Mouse (Mus musculus) myocyte (in vitro differentiated cells): ENCODE results near the gene Abraxas1. TPM values are rescaled to one million over a fixed set of nuclear protein-coding genes. Genes with fewer than 3 reads are reported as not detected.
A peak's percentile ranks its signal among the peaks of the same experiment; 100 is the strongest.

Experiments
- H3K27me3 ChIP-seq: one replicate; pipeline ENCODE4 v1.6.1; 2011; ENCODE audit not compliant: control insufficient read depth, insufficient read depth, insufficient read length
- H3K36me3 ChIP-seq: one replicate; pipeline ENCODE4 v1.6.1; 2011; ENCODE audit not compliant: control insufficient read depth, insufficient read depth
- H3K4me2 ChIP-seq: one replicate; pipeline ENCODE4 v1.6.1; 2011; ENCODE audit warnings: low read depth, control low read depth
- H3K4me3 ChIP-seq: one replicate; pipeline ENCODE4 v1.5.1; 2011; ENCODE audit warnings: mild to moderate bottlenecking, control low read depth, moderate library complexity
- H3K79me2 ChIP-seq: one replicate; pipeline ENCODE4 v1.6.1; 2011; ENCODE audit not compliant: control insufficient read depth, insufficient read depth
- H3ac ChIP-seq: one replicate; pipeline ENCODE4 v1.6.1; 2011; ENCODE audit not compliant: control insufficient read depth, insufficient read length
- CEBPB ChIP-seq: IDR thresholded peaks from 2 replicates; pipeline ENCODE4 v1.6.1; 2011; ENCODE audit warnings: mild to moderate bottlenecking, moderate library complexity; ENCODE audit not compliant: poor library complexity, insufficient read depth, severe bottlenecking
- E2F4 ChIP-seq: IDR thresholded peaks from one replicate; pipeline ENCODE4 v1.6.1; 2011; ENCODE audit warnings: mild to moderate bottlenecking, control low read depth, moderate library complexity; ENCODE audit not compliant: insufficient read depth
- MAX ChIP-seq: IDR thresholded peaks from one replicate; pipeline ENCODE4 v1.6.1; 2011; ENCODE audit warnings: low read depth, mild to moderate bottlenecking, control low read depth
- MYOD1 ChIP-seq, 3 experiments: IDR thresholded peaks; one replicate each; pipeline ENCODE4 v1.6.1; 2011; ENCODE audit warnings: control low read depth in 2 of 3, low read depth in 2 of 3, mild to moderate bottlenecking in 2 of 3, moderate library complexity in 1 of 3; ENCODE audit not compliant: insufficient read length in 2 of 3, control insufficient read depth in 1 of 3
- MYOG ChIP-seq, 3 experiments: IDR thresholded peaks; one replicate each; pipeline ENCODE4 v1.6.1; 2011; ENCODE audit warnings: control low read depth in 2 of 3, low read depth in 2 of 3, mild to moderate bottlenecking in 2 of 3; ENCODE audit not compliant: insufficient read length in 2 of 3, control insufficient read depth in 1 of 3, insufficient read depth in 1 of 3
- POLR2A ChIP-seq: IDR thresholded peaks from one replicate; pipeline ENCODE4 v1.6.1; 2011; ENCODE audit warnings: low read depth, mild to moderate bottlenecking, control low read depth, moderate library complexity; ENCODE audit not compliant: insufficient read length
- POLR2AphosphoS2 ChIP-seq: IDR thresholded peaks from one replicate; pipeline ENCODE4 v1.6.1; 2011; ENCODE audit warnings: low read depth, control low read depth; ENCODE audit not compliant: insufficient read length
- REST ChIP-seq: IDR thresholded peaks from one replicate; pipeline ENCODE4 v1.6.1; 2011; ENCODE audit warnings: mild to moderate bottlenecking, control low read depth, moderate library complexity; ENCODE audit not compliant: insufficient read depth, insufficient read length
- SRF ChIP-seq: IDR thresholded peaks from one replicate; pipeline ENCODE4 v1.6.1; 2011; ENCODE audit warnings: low read depth; ENCODE audit not compliant: control insufficient read depth, insufficient read length
- TCF12 ChIP-seq: IDR thresholded peaks from one replicate; pipeline ENCODE4 v1.6.1; 2011; ENCODE audit warnings: mild to moderate bottlenecking, control low read depth; ENCODE audit not compliant: poor library complexity, insufficient read depth, severe bottlenecking
- TCF3 ChIP-seq: IDR thresholded peaks from one replicate; pipeline ENCODE4 v1.6.1; 2011; ENCODE audit warnings: low read depth, control low read depth; ENCODE audit not compliant: insufficient read length
- USF1 ChIP-seq: IDR thresholded peaks from one replicate; pipeline ENCODE4 v1.6.1; 2011; ENCODE audit warnings: low read depth, mild to moderate bottlenecking, control low read depth, moderate library complexity
- polyA plus RNA-seq: library from polyadenylated mRNA; unstranded; fragments of >200 nt; fragmentation: generic; extraction: Trizol; gene quantifications from one replicate; pipeline ENCODE4 v1.2.1, GENCODE M21; 2012; ENCODE audit warnings: missing spikeins

Abraxas1 gene
- polyA plus RNA-seq, 1 experiment = 7.6 TPM

DNA sequence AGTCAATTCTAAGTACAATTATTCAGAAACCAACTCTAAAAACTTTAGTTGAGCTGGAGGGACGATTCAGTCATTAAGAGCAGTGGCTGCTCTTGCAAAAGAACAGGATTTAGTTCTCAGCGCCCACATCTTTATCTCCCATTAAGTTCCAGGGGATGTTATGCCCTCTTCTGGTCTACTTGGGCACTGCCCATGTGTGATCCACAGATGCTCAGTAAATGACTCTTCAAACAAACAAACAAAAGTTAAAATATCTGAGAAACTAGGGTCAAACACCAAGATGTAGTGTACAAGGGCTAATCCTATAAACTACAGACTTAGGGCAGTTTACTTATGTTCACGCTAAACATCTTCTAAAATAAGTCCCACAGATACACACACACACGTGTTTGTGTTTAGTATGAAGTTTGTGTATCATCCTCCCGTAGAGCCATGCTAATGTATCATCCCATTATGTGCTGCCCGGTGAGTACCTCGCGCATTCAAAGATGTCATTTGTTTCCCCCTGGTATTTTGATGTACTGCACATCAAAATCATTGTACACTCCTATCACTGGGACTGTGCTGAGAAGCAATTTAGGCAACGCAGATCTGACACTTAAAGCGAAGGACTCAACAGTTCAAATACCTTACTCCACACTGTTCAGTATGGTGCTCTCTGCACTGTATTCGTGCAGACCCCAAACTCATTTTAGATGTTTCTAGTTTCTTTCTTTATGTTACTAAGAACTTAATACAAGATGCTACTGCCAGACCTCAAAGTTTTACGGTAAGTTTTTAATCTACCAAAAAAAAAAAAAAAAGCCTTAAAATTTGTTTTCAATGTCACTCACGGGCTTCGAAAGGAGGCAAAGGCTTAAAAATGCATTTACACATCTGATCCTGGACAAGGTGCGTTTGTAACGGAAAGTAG, 941 bp downstream of the Abraxas1 start:
- TF ChIP-seq MYOD1 (IDR thresholded peaks at IDR 0.05; ENCODE audit: control insufficient read depth in 1 of 3, insufficient read length in 2 of 3, low read depth in 2 of 3) = no peak
- TF ChIP-seq TCF3 = no peak
- TF ChIP-seq E2F4 = no peak
- no peak for TF ChIP-seq USF1
- TF ChIP-seq POLR2AphosphoS2 = no peak
- TF ChIP-seq CEBPB = no peak
- TF ChIP-seq TCF12 = no peak
- TF ChIP-seq MAX = no peak
- TF ChIP-seq SRF = no peak
- no peak for TF ChIP-seq POLR2A
- no peak for TF ChIP-seq MYOG (IDR thresholded peaks at IDR 0.05; ENCODE audit: control insufficient read depth in 1 of 3, insufficient read depth in 1 of 3, insufficient read length in 2 of 3, low read depth in 2 of 3)
- no peak for TF ChIP-seq REST
- peak overlapping the region; percentile 72 for H3K4me2 ChIP-seq

DNA sequence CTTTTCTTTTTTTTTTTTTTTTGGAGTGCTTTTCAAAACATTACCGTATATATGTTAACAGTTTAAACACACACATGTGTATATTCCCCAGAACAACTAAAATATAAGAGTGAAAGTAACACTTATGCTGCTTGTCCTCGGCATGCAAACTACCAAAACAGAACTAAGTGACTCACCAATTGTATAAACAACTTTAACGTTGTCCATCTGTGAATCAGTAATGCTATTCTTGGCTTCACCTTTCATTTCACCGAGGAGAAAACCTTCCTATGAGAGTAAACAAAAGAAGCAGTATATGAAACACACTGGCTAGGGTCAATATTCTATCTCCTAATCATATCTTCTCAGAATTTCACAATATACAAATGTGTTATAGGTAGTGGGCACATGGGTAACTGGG, 2.4 kb downstream of the Abraxas1 start:
- Histone ChIP-seq H3K79me2 (peaks cover 5% of the 10 kb centered on the region), H3K4me2 (peak overlapping the region; percentile 21), H3ac (no peak overlapping the region), H3K36me3 (peaks cover 6% of the 10 kb centered on the region), H3K4me3 (no peak overlapping the region), H3K27me3 (no peaks in the 10 kb centered on the region)
- no peak for TF ChIP-seq MAX
- no peak for TF ChIP-seq CEBPB
- TF ChIP-seq POLR2A = no peak
- no peak for TF ChIP-seq SRF
- TF ChIP-seq E2F4 = no peak
- no peak for TF ChIP-seq TCF3
- TF ChIP-seq POLR2AphosphoS2 = no peak
- no peak for TF ChIP-seq REST
- no peak for TF ChIP-seq TCF12
- TF ChIP-seq MYOD1 (IDR thresholded peaks at IDR 0.05; ENCODE audit: control insufficient read depth in 1 of 3, insufficient read length in 2 of 3, low read depth in 2 of 3) = no peak
- TF ChIP-seq USF1 = no peak
- no peak for TF ChIP-seq MYOG (IDR thresholded peaks at IDR 0.05; ENCODE audit: control insufficient read depth in 1 of 3, insufficient read depth in 1 of 3, insufficient read length in 2 of 3, low read depth in 2 of 3)

More for the DNA sequence above, 941 bp downstream of the Abraxas1 start:
- peak overlapping the region; percentile 90 for H3ac ChIP-seq
- peaks cover 5% of the 10 kb centered on the region for H3K79me2 ChIP-seq
- no peaks in the 10 kb centered on the region for H3K27me3 ChIP-seq
- peak overlapping the region; percentile 55 for H3K4me3 ChIP-seq
- no peaks in the 10 kb centered on the region for H3K36me3 ChIP-seq

DNA sequence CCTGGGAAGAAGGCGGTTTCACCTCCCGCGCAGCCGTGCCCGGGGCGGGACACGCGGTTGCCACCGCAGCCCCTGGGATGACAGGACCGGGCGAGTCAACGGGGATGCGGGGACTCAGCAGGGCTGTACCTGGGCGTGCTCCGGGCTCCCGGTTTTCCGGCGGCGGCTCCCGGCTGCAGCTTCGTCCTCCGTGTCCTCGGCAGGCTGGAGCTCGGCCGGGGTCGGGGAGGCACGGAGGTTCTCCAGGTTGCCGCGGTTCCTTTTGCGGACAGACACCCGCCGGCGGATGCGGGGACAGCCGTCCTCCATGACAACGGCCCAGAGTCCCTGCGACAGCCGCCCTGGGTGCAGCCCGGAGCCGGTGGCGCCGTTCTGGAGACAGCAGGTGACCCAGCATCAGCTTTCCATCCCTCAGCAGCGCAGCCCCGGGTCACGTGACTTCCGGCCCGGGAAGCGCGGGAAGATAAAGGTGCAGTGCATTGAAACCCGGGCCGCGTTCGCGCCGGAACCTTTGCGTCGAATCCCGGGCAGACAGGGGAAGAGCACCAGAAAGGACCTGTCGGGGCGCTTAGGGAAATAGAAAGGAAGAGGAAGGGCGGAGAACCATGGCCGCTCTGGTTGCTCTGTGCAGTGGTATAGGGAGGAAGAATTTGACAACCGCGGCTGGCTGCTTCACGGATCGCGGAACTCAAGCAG, 22.5 kb downstream of the Abraxas1 start, which contains the start of the genes Helq and Mrps18c:
Gene Helq (minus strand): TSS at position 434 of the 696 bp plus-strand sequence.
Gene Mrps18c (plus strand): TSS at position 463 of the 696 bp plus-strand sequence.
- H3K79me2 ChIP-seq = peaks cover 11% of the 10 kb centered on the region
- H3K4me2 ChIP-seq = peak within 1 kb of the TSS; percentile 91
- peak within 1 kb of the TSS; percentile 41 for H3ac ChIP-seq
- H3K4me3 ChIP-seq = peak within 1 kb of the TSS; percentile 58
- TF ChIP-seq MYOG (IDR thresholded peaks at IDR 0.05; ENCODE audit: control insufficient read depth in 1 of 3, insufficient read depth in 1 of 3, insufficient read length in 2 of 3, low read depth in 2 of 3) (peak in 1 of 3 experiments; percentile 53), MYOD1 (IDR thresholded peaks at IDR 0.05; ENCODE audit: control insufficient read depth in 1 of 3, insufficient read length in 2 of 3, low read depth in 2 of 3) (peak in 1 of 3 experiments; percentile 37), TCF3 (no peak), E2F4 (peak; percentile 79), SRF (peak; percentile 31), POLR2A (peak; percentile 60), MAX (peak; percentile 27), POLR2AphosphoS2 (peak; percentile 50), REST (no peak), CEBPB (no peak), TCF12 (no peak), USF1 (peak; percentile 92)
- no peaks in the 10 kb centered on the region for H3K27me3 ChIP-seq
- H3K36me3 ChIP-seq = peaks cover 7% of the 10 kb centered on the region

DNA sequence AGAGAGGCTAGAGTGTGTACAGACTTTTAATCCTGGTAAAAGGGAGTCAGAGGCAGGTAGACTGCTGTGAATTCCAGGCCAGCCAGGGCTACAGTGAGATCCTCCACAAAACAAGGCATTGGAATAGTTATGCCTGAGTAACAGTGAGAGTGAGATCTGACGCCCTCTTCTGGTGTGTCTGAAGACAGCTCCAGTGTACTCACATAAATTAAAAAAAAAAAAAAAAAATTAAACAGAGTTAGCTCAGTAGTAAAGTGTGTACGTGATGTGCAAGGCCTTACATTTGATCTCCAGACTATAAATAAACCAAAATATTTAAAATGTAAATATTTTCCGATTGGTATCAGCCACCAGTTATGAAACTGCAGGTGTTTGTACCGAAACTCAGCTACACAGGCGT, 26.7 kb downstream of the Abraxas1 start:
- Histone ChIP-seq H3K4me3 (no peak overlapping the region), H3K79me2 (peaks cover 6% of the 10 kb centered on the region), H3K27me3 (no peaks in the 10 kb centered on the region), H3ac (no peak overlapping the region), H3K36me3 (peaks cover 19% of the 10 kb centered on the region), H3K4me2 (no peak overlapping the region)
- TF ChIP-seq REST (no peak), CEBPB (no peak)
